Mouse (Mus musculus) liver, embryonic 16.5 days (tissue): Measurements from ENCODE around the gene Cbx7. TPM values are rescaled to one million over a fixed set of nuclear protein-coding genes. Genes with fewer than 3 reads are reported as not detected.

Experiments
- ATAC-seq: fragments of 200-750 bp; cut with Nextera tagmentation; 2 replicates; pipeline ENCODE4 v1.8.0; 2017; ENCODE audit warnings: low read depth, mild to moderate bottlenecking, moderate number of reproducible peaks, moderate library complexity
- H3K27ac ChIP-seq: fragments of 300-500 bp; sonication (generic); 2 replicates; pipeline ENCODE4 v1.5.1; 2014; ENCODE audit warnings: mild to moderate bottlenecking, low read length
- H3K27me3 ChIP-seq: fragments of 300-500 bp; sonication (generic); 2 replicates; pipeline ENCODE4 v1.6.1; 2014; ENCODE audit warnings: low read depth, low read length, mixed read lengths; ENCODE audit not compliant: control insufficient read depth, insufficient read depth
- H3K36me3 ChIP-seq: fragments of 300-500 bp; sonication (generic); 2 replicates; pipeline ENCODE4 v1.6.1; 2014; ENCODE audit warnings: mild to moderate bottlenecking; ENCODE audit not compliant: control insufficient read depth, insufficient read depth
- H3K4me1 ChIP-seq: fragments of 300-500 bp; sonication (generic); 2 replicates; pipeline ENCODE4 v1.6.1; 2014; ENCODE audit warnings: low read depth, low read length, mixed read lengths; ENCODE audit not compliant: control insufficient read depth
- H3K4me2 ChIP-seq: fragments of 300-500 bp; sonication (generic); 2 replicates; pipeline ENCODE4 v1.6.1; 2014; ENCODE audit warnings: low read depth, low read length, mixed read lengths
- H3K4me3 ChIP-seq: fragments of 300-500 bp; sonication (generic); 2 replicates; pipeline ENCODE4 v1.5.1; 2014; ENCODE audit warnings: low read depth, mild to moderate bottlenecking, low read length
- H3K9ac ChIP-seq: fragments of 300-500 bp; sonication (generic); 2 replicates; pipeline ENCODE4 v1.6.1; 2014; ENCODE audit warnings: low read depth, low read length
- H3K9me3 ChIP-seq: fragments of 300-500 bp; sonication (generic); replicated peaks from 2 replicates; pipeline ENCODE4 v1.6.1; 2016; ENCODE audit warnings: low read length; ENCODE audit not compliant: control insufficient read depth
- whole genome bisulfite sequencing: fragments of 180-500 bp; shearing (Covaris S2); extraction: QIAGEN DNeasy Blood & Tissue Kit; methylation state at CpG from one replicate; pipeline ENCODE4 v1.1.7; 2014; ENCODE audit not compliant: insufficient replicate concordance; 5-methylcytosine and 5-hydroxymethylcytosine counted together
- polyA plus RNA-seq: library from polyadenylated mRNA; unstranded; fragments of >200 nt; fragmentation: Nextera tagmentation; extraction: Ambion mirVana; gene quantifications from 2 replicates; pipeline ENCODE4 v1.2.1, GENCODE M21; 2015

The Cbx7 gene
- polyA plus RNA-seq, 1 experiment from 2014 or later: 1.2 TPM

- Histone ChIP-seq H3K4me3 (no peak overlapping the region), H3K4me2 (no peak overlapping the region), H3K27ac (no peak overlapping the region), H3K36me3 (no peaks in the 10 kb centered on the region), H3K9ac (no peak overlapping the region), H3K9me3 (no peaks in the 10 kb centered on the region), H3K27me3 (no peaks in the 10 kb centered on the region), H3K4me1 (no peaks in the 10 kb centered on the region)
- no peak for ATAC-seq
- WGBS: 51% methylated on average over 8 of the region's 8 CpGs
Measured at GRCm38 (mm10) chr15:79986182-79986581, 15.3 kb upstream of the Cbx7 start.

GRCm38 (mm10) chr15:79985471-79985870 is 14.6 kb upstream of the Cbx7 start:
- H3K4me1 ChIP-seq: no peaks in the 10 kb centered on the region
- H3K4me3 ChIP-seq: no peak overlapping the region
- no peak overlapping the region for H3K4me2 ChIP-seq
- ATAC-seq: no peak
- no peak overlapping the region for H3K27ac ChIP-seq
- H3K27me3 ChIP-seq: no peaks in the 10 kb centered on the region
- WGBS: 31% methylated on average over 11 of the region's 11 CpGs
- H3K9ac ChIP-seq: no peak overlapping the region
- H3K36me3 ChIP-seq: no peaks in the 10 kb centered on the region
- H3K9me3 ChIP-seq: no peaks in the 10 kb centered on the region

GRCm38 (mm10) chr15:79984152-79984551 is 13.2 kb upstream of the Cbx7 start:
- H3K27ac ChIP-seq: no peak overlapping the region
- H3K4me2 ChIP-seq: no peak overlapping the region
- no peaks in the 10 kb centered on the region for H3K4me1 ChIP-seq
- no peak for ATAC-seq
- no peaks in the 10 kb centered on the region for H3K36me3 ChIP-seq
- no peak overlapping the region for H3K4me3 ChIP-seq
- H3K9ac ChIP-seq: no peak overlapping the region
- no peaks in the 10 kb centered on the region for H3K27me3 ChIP-seq
- WGBS: 56% methylated on average over 7 of the region's 7 CpGs
- H3K9me3 ChIP-seq: no peaks in the 10 kb centered on the region

GRCm38 (mm10) chr15:79980716-79981115 is 9.8 kb upstream of the Cbx7 start:
- H3K4me1 ChIP-seq: no peaks in the 10 kb centered on the region
- no peaks in the 10 kb centered on the region for H3K9me3 ChIP-seq
- no peaks in the 10 kb centered on the region for H3K27me3 ChIP-seq
- no peak overlapping the region for H3K4me3 ChIP-seq
- H3K4me2 ChIP-seq: no peak overlapping the region
- no peak overlapping the region for H3K9ac ChIP-seq
- WGBS: 73% methylated on average over 11 of the region's 11 CpGs
- no peaks in the 10 kb centered on the region for H3K36me3 ChIP-seq
- no peak for ATAC-seq
- H3K27ac ChIP-seq: no peak overlapping the region

- Histone ChIP-seq H3K9me3 (no peaks in the 10 kb centered on the region), H3K27me3 (no peaks in the 10 kb centered on the region), H3K4me3 (no peak overlapping the region), H3K27ac (no peak overlapping the region), H3K36me3 (no peaks in the 10 kb centered on the region), H3K4me1 (no peaks in the 10 kb centered on the region), H3K9ac (no peak overlapping the region), H3K4me2 (no peak overlapping the region)
- ATAC-seq: no peak
- WGBS: 83% methylated on average over 11 of the region's 11 CpGs
Measured at GRCm38 (mm10) chr15:79972186-79972585, 1.3 kb upstream of the Cbx7 start.

GRCm38 (mm10) chr15:79970491-79970890 is 428 bp downstream of the Cbx7 start:
- Histone ChIP-seq H3K36me3 (no peaks in the 10 kb centered on the region), H3K27me3 (no peaks in the 10 kb centered on the region), H3K9ac (no peak overlapping the region), H3K4me1 (no peaks in the 10 kb centered on the region), H3K4me3 (no peak overlapping the region), H3K27ac (no peak overlapping the region), H3K4me2 (no peak overlapping the region), H3K9me3 (no peaks in the 10 kb centered on the region)
- no peak for ATAC-seq
- 83% methylated on average over 18 of the region's 18 CpGs for WGBS

GRCm38 (mm10) chr15:79967346-79967745 is 3.6 kb downstream of the Cbx7 start:
- H3K9ac ChIP-seq: no peak overlapping the region
- no peak for ATAC-seq
- H3K4me1 ChIP-seq: no peaks in the 10 kb centered on the region
- H3K27me3 ChIP-seq: no peaks in the 10 kb centered on the region
- no peaks in the 10 kb centered on the region for H3K36me3 ChIP-seq
- no peak overlapping the region for H3K4me2 ChIP-seq
- H3K27ac ChIP-seq: no peak overlapping the region
- no peak overlapping the region for H3K4me3 ChIP-seq
- no peaks in the 10 kb centered on the region for H3K9me3 ChIP-seq
- 68% methylated on average over 6 of the region's 6 CpGs for WGBS

- Histone ChIP-seq H3K9me3 (no peaks in the 10 kb centered on the region), H3K27me3 (no peaks in the 10 kb centered on the region), H3K4me1 (no peaks in the 10 kb centered on the region), H3K9ac (no peak overlapping the region), H3K27ac (no peak overlapping the region), H3K4me2 (no peak overlapping the region), H3K4me3 (no peak overlapping the region), H3K36me3 (no peaks in the 10 kb centered on the region)
- 70% methylated on average over 7 of the region's 7 CpGs for WGBS
- ATAC-seq: no peak
Measured at GRCm38 (mm10) chr15:79964376-79964775, 6.5 kb downstream of the Cbx7 start.

- no peaks in the 10 kb centered on the region for H3K9me3 ChIP-seq
- no peak overlapping the region for H3K4me2 ChIP-seq
- no peaks in the 10 kb centered on the region for H3K36me3 ChIP-seq
- H3K9ac ChIP-seq: no peak overlapping the region
- ATAC-seq: no peak
- WGBS: 72% methylated on average over 18 of the region's 18 CpGs
- no peak overlapping the region for H3K4me3 ChIP-seq
- no peaks in the 10 kb centered on the region for H3K4me1 ChIP-seq
- no peak overlapping the region for H3K27ac ChIP-seq
- no peaks in the 10 kb centered on the region for H3K27me3 ChIP-seq
Measured at GRCm38 (mm10) chr15:79962661-79963060, 8.3 kb downstream of the Cbx7 start.
